Mouse (Mus musculus) brown adipose tissue, adult 24 weeks (tissue): ENCODE measurements around the gene Gm45021. TPM values are rescaled to one million over a fixed set of nuclear protein-coding genes. Genes with fewer than 3 reads are reported as not detected.
A peak's percentile ranks its signal among the peaks of the same experiment; 100 is the strongest.

Experiments
- H3K27ac ChIP-seq: fragments of 200-500 bp; replicated peaks from 2 replicates; pipeline ENCODE4 v1.5.1; 2012; ENCODE audit warnings: low read depth, mild to moderate bottlenecking, low read length
- H3K4me1 ChIP-seq: fragments of 200-500 bp; 2 replicates; pipeline ENCODE4 v1.6.1; 2012; ENCODE audit warnings: low read length, mixed read lengths; ENCODE audit not compliant: control insufficient read depth, insufficient read depth, insufficient read length
- H3K4me3 ChIP-seq: fragments of 200-500 bp; 2 replicates; pipeline ENCODE4 v1.5.1; 2012; ENCODE audit warnings: low read depth, mild to moderate bottlenecking, low read length, moderate library complexity; ENCODE audit not compliant: insufficient read depth
- polyA plus RNA-seq: library from polyadenylated mRNA; stranded (reverse); fragments of >200 nt; gene quantifications from 2 replicates; pipeline ENCODE4 v1.2.4, GENCODE M21; 2012; ENCODE audit not compliant: missing spikeins, insufficient read depth, insufficient read length

Gene Gm45021
- polyA plus RNA-seq, 1 experiment: not detected

DNA sequence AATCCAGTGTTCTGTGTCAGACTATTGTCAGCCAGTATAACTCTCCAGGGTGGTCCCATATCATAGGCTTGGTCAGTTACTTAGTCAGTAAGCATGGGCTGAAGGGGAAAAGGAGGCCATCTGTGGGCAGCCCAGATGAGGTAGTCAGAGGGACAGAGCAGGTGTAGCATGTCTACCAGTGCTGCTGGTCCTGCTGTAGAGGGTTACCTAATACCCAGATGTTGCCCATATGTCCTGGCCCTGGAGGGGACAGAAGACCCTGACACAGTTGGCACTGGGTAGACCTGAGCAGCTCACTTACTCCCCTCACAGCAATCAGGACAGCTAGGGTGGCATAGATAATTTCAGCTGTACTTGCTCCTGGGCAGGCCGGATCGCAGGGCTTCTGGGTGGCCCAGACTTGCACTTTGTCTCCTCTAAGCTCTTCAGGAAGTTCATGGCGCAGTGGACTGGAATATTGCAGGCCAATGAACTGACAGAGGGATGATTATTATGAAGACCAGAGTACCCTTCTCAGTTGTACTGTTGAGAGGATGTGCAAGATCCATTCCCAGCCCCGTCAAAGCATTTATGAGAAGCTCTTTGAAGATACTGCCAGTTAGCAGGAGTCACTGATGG is 23.6 kb upstream of the Gm45021 start:
- no peak overlapping the region for H3K27ac ChIP-seq
- no peak overlapping the region for H3K4me3 ChIP-seq

GRCm38 (mm10) chr6:48566312-48566711 is 23.1 kb upstream of the Gm45021 start:
- H3K4me3 ChIP-seq: no peak overlapping the region
- peak overlapping the region; percentile 25; the same call in 1 of the 2 replicates for H3K27ac ChIP-seq

More for the DNA sequence above, 23.6 kb upstream of the Gm45021 start:
- H3K4me1 ChIP-seq: peaks cover 22% of the 10 kb centered on the region

GRCm38 (mm10) chr6:48568036-48568984 is 21.1 kb upstream of the Gm45021 start:
- H3K27ac ChIP-seq: no peak overlapping the region
- H3K4me3 ChIP-seq: 0 out of 2 replicates have a peak overlapping the region, but pooled peaks have one; percentile 10
- H3K4me1 ChIP-seq: peaks cover 28% of the 10 kb centered on the region

More at GRCm38 (mm10) chr6:48566312-48566711, 23.1 kb upstream of the Gm45021 start:
- peaks cover 22% of the 10 kb centered on the region for H3K4me1 ChIP-seq

- Histone ChIP-seq H3K4me1 (peaks cover 33% of the 10 kb centered on the region), H3K4me3 (0 out of 2 replicates have a peak overlapping the region, but pooled peaks have one; percentile 10)
These were observed 20.2 kb upstream of the Gm45021 start for GRCm38 (mm10) chr6:48569065-48569807.

GRCm38 (mm10) chr6:48572014-48572413 is 17.4 kb upstream of the Gm45021 start:
- H3K27ac ChIP-seq: peak overlapping the region; percentile 92
- H3K4me3 ChIP-seq: peak overlapping the region; percentile 65
- peaks cover 28% of the 10 kb centered on the region for H3K4me1 ChIP-seq

More at GRCm38 (mm10) chr6:48569065-48569807, 20.2 kb upstream of the Gm45021 start:
- H3K27ac ChIP-seq: no peak overlapping the region; the same call in 1 of the 2 replicates

- Histone ChIP-seq H3K4me1 (peaks cover 28% of the 10 kb centered on the region), H3K4me3 (peak within 1 kb of the TSS; percentile 65), H3K27ac (peak within 1 kb of the TSS; percentile 92)
These were observed 16.8 kb upstream of the Gm45021 start, which contains the start of gene Rarres2 for GRCm38 (mm10) chr6:48572572-48573061. Gene Rarres2 (minus strand): TSS chr6:48572789.

DNA sequence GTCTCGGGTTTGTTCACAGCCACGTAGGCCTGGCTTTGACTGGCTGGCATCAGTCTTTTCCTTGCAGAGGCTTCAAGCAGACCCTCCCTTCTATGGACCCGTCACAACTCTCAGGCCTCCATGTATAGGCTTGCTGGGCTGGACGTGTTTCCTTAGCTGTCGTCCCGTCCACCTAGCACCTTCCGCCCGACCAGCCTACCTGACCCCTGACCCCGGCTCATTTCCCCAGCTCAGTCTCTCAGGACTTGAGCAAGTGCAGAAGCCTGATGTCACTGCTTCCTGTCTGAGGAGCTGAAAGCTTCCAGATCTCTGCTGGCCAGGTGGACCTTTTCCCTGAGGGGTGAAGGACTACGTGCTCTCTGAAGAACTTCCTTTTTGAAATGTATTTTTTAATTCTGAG is 16.1 kb upstream of the Gm45021 start:
- no peak overlapping the region for H3K4me3 ChIP-seq
- peaks cover 23% of the 10 kb centered on the region for H3K4me1 ChIP-seq
- peak overlapping the region; percentile 74 for H3K27ac ChIP-seq

GRCm38 (mm10) chr6:48573981-48574380 is 15.4 kb upstream of the Gm45021 start:
- peak overlapping the region; percentile 41 for H3K27ac ChIP-seq
- H3K4me3 ChIP-seq: no peak overlapping the region
- peaks cover 18% of the 10 kb centered on the region for H3K4me1 ChIP-seq

DNA sequence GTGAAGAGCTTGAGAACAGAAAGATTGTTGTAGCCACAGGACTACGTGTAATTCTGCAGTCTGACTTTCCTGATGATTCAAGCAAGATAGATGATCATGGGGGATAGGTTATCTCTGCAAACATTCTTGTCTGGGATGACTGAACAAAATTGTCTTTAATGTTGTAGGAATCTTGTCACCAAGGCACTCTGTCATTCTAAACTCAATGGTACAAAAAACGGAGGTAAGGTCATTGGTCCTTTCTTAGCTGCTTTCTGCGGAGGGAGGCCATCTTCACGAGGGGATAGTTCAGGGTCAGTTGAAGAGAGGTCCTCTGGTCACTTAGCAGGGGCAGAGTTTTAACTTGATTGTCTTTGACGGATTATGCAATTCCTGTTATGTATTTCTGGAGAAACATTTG is 10.7 kb upstream of the Gm45021 start:
- Histone ChIP-seq H3K4me3 (no peak overlapping the region), H3K27ac (peak overlapping the region; percentile 97), H3K4me1 (peaks cover 6% of the 10 kb centered on the region)

GRCm38 (mm10) chr6:48579215-48579648 is 10.2 kb upstream of the Gm45021 start:
- peak overlapping the region; percentile 25 for H3K4me3 ChIP-seq
- H3K27ac ChIP-seq: peak overlapping the region; percentile 97
- H3K4me1 ChIP-seq: peaks cover 2% of the 10 kb centered on the region; the same call in 1 of the 2 replicates

DNA sequence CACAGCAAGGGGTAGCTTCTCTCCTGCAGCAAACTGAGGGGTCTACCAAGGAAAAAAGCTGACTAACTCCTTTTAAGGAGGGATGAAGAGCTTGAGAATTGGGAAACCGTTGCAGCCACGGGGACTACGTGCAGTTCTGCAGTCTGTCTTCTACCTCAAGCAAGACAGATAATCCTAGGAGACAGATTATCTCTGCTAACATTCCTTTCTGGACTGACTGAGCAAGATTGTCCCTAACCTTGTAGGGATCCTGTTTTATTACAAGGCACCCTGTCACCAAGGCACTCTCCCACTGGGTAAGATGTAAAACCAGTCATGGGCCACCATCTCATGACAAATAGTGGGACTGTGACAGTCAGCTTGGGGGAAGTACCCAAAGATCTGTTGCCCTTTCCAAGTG is 8.2 kb upstream of the Gm45021 start:
- Histone ChIP-seq H3K27ac (0 out of 2 replicates have a peak overlapping the region, but pooled peaks have one; percentile 12), H3K4me3 (no peak overlapping the region), H3K4me1 (peaks cover 2% of the 10 kb centered on the region; the same call in 1 of the 2 replicates)

DNA sequence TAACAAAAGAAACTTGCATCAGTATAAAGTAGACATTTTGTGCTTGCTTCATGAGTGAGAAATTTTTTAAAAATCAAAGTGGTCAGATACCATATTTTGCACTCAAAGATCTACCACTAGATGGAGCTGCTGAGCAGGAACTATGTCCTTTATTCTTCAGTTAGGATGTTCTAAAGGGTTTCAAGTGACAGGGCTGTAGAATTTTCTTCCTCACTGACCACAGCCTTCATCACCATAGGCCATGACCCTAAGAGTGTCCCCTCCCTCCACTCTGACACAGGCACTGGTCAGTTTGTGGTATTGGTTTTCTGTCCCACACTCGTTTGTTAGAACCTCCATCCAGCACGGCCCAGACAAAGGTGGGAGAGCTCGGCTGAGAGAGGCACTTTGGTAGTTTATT is 7.4 kb upstream of the Gm45021 start:
- peaks cover 2% of the 10 kb centered on the region; the same call in 1 of the 2 replicates for H3K4me1 ChIP-seq
- no peak overlapping the region for H3K27ac ChIP-seq
- no peak overlapping the region for H3K4me3 ChIP-seq

GRCm38 (mm10) chr6:48591221-48591845 is 1.9 kb downstream of the Gm45021 start:
- H3K27ac ChIP-seq: no peak overlapping the region
- H3K4me1 ChIP-seq: peaks cover 5% of the 10 kb centered on the region
- no peak overlapping the region for H3K4me3 ChIP-seq

- no peak overlapping the region for H3K27ac ChIP-seq
- peaks cover 5% of the 10 kb centered on the region for H3K4me1 ChIP-seq
- H3K4me3 ChIP-seq: no peak overlapping the region
These were observed 2.5 kb downstream of the Gm45021 start for GRCm38 (mm10) chr6:48591871-48592270.
